Mouse (Mus musculus) limb, embryonic 14.5 days (tissue): ENCODE measurements around the gene Ap3b1. TPM values are rescaled to one million over a fixed set of nuclear protein-coding genes. Genes with fewer than 3 reads are reported as not detected.

Experiments used
- ATAC-seq: fragments of 200-750 bp; cut with Nextera tagmentation; 2 replicates; pipeline ENCODE4 v1.8.0; 2017; ENCODE audit warnings: low read depth, moderate number of reproducible peaks, moderate TSS enrichment; ENCODE audit not compliant: low FRiP score
- DNase-seq: peaks from one replicate; pipeline ENCODE4 v3.0.0-alpha.2; 2015; ENCODE audit warnings: low spot score
- H3K27ac ChIP-seq: fragments of 300-500 bp; sonication (generic); replicated peaks from 2 replicates; pipeline ENCODE4 v1.5.1; 2014; ENCODE audit warnings: low read depth, mild to moderate bottlenecking, low read length, moderate library complexity, mixed read lengths
- H3K27me3 ChIP-seq: fragments of 300-500 bp; sonication (generic); 2 replicates; pipeline ENCODE4 v1.6.1; 2014; ENCODE audit warnings: low read length, mixed read lengths; ENCODE audit not compliant: control insufficient read depth, insufficient read depth
- H3K36me3 ChIP-seq: fragments of 300-500 bp; sonication (generic); 2 replicates; pipeline ENCODE4 v1.6.1; 2014; ENCODE audit warnings: mild to moderate bottlenecking, low read length, moderate library complexity, mixed read lengths; ENCODE audit not compliant: control insufficient read depth, insufficient read depth
- H3K4me1 ChIP-seq: fragments of 300-500 bp; sonication (generic); 2 replicates; pipeline ENCODE4 v1.6.1; 2014; ENCODE audit warnings: antibody characterized with exemption, low read length, mixed read lengths; ENCODE audit not compliant: control insufficient read depth, insufficient read depth
- H3K4me2 ChIP-seq: fragments of 300-500 bp; sonication (generic); replicated peaks from 2 replicates; pipeline ENCODE4 v1.6.1; 2014; ENCODE audit warnings: low read depth, mild to moderate bottlenecking, low read length, moderate library complexity; ENCODE audit not compliant: severe bottlenecking
- H3K4me3 ChIP-seq: fragments of 300-500 bp; sonication (generic); replicated peaks from 2 replicates; pipeline ENCODE4 v1.5.1; 2014; ENCODE audit warnings: low read length
- H3K9ac ChIP-seq: fragments of 300-500 bp; sonication (generic); 2 replicates; pipeline ENCODE4 v1.6.1; 2014; ENCODE audit warnings: mild to moderate bottlenecking, low read depth, low read length, moderate library complexity; ENCODE audit not compliant: severe bottlenecking
- H3K9me3 ChIP-seq: fragments of 300-500 bp; sonication (generic); 2 replicates; pipeline ENCODE4 v1.6.1; 2016; ENCODE audit warnings: low read length; ENCODE audit not compliant: control insufficient read depth
- POLR2A ChIP-seq: fragments of 200-500 bp; IDR thresholded peaks from 2 replicates; pipeline ENCODE4 v1.8.0; 2012; ENCODE audit warnings: inconsistent platforms, mild to moderate bottlenecking, moderate library complexity, borderline replicate concordance; ENCODE audit not compliant: insufficient read depth, insufficient read length; ENCODE audit errors: extremely low read depth
- WGBS: fragments of 180-500 bp; shearing (Covaris S2); extraction: QIAGEN DNeasy Blood & Tissue Kit; methylation state at CpG from one replicate; pipeline ENCODE4 v1.1.7; 2014; 5-methylcytosine and 5-hydroxymethylcytosine counted together
- microRNA-seq: library from miRNA; unstranded; fragments of <30 nt; microRNA quantifications from one replicate; pipeline ENCODE4, GENCODE M21; 2016
- polyA plus RNA-seq, 2 experiments: library from polyadenylated mRNA; depleted of rRNA in 1 of 2; stranded (reverse) in 1 of 2; unstranded in 1 of 2; fragments of >200 nt; fragmentation: Nextera tagmentation in 1 of 2; extraction: Ambion mirVana in 1 of 2; gene quantifications; 2 replicates each; pipeline versions ENCODE4 v1.2.1 to v1.2.3; 2012 to 2014

The Ap3b1 gene
- polyA plus RNA-seq, 2 experiments: 41.6 to 54.5 TPM

DNA sequence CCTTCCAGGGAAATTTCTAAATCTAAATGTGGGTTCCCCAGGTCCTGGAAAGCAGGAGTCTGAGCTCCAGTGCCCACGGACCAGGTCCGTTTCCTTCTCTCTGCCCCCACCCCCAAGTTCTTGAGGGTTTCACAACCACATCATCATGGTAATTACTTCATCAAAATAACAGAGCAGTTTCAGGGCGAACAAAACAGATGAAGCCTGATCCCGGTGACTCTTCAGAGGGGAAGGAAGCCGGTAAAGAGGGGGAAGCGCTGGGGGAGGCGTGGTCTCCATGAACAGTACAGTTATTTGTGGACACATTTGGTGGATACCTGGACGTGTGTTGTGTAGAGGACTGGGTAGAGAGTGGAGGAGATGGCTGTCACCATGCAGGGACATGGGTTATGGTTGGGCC, 241.0 kb downstream of the Ap3b1 start:
- Histone ChIP-seq H3K4me2 (no peak overlapping the region), H3K27me3 (peaks cover 38% of the 10 kb centered on the region), H3K9me3 (no peaks in the 10 kb centered on the region), H3K4me1 (peaks cover 12% of the 10 kb centered on the region), H3K9ac (no peak overlapping the region), H3K27ac (no peak overlapping the region), H3K36me3 (no peaks in the 10 kb centered on the region), H3K4me3 (no peak overlapping the region)
- TF ChIP-seq POLR2A: no peak
- ATAC-seq (no peak), DNase-seq (no peak)
- WGBS: 55% methylated on average over 8 of the region's 8 CpGs

DNA sequence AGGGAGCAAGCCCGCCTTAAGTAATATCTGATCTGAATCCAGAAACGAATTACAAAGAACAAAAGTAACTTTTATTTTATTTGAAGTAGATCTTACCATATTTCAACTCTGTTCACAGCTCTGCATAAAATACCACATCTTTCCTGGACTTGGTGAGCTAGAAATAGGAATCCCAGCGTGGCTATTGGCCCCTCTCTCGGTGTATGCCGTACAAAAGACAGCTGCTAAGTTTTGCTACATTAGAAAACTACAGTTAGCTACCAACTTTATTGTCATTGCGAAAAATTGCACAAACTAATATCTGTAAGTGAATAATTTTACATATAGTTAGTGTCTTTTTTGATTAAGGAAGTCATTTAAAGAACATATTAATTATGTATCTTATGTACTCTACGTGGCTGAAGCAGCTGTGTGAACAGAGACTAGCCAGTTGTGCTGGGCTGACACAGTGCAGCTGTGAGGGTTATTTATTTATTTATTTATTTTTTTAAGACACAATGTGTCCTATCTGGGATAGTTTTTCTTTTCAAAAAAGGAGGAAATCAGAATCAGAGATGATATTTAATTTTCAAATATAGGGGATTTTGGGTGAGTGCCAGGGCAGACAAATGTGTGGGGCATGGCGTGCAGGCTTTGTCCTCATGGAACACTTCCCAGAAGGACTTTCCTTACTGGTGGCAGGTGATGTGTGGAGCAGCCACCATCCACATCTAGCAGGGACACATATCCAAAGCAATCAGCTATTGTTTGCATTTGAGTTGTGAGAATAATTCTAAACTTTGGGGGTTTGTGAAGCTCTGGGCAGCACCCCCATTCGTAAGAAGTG, 248.5 kb downstream of the Ap3b1 start:
- WGBS: 68% methylated on average over 9 of the region's 9 CpGs

DNA sequence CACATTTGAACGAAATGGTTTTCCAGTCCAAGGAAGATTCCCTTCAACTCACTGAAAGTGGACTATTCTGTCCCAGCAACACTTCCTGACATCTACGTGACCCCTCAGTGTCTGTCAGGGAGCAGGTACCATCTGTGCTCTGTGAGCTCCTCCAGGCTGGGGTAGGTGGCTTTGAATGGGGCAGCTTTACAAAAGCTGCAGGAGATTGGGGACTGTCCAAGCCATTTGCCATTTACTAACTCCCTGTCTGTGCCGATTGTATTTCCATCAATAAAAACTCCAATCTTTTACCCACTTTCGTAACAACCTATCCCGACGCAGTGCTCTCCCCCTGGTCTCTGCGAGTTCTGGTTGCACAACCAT, 249.1 kb downstream of the Ap3b1 start:
- H3K4me3 ChIP-seq: no peak overlapping the region
- DNase-seq: no peak
- TF ChIP-seq POLR2A: no peak
- H3K27me3 ChIP-seq: peaks cover 5% of the 10 kb centered on the region; the same call in 1 of the 2 replicates
- 16% methylated on average over 7 of the region's 7 CpGs for WGBS
- no peak overlapping the region for H3K4me2 ChIP-seq
- H3K4me1 ChIP-seq: peaks cover 20% of the 10 kb centered on the region
- no peak overlapping the region for H3K9ac ChIP-seq
- no peak overlapping the region for H3K27ac ChIP-seq
- 0 out of 2 replicates have a peak, but pooled peaks have one; percentile 31 for ATAC-seq
- H3K36me3 ChIP-seq: no peaks in the 10 kb centered on the region
- H3K9me3 ChIP-seq: no peaks in the 10 kb centered on the region

More for the DNA sequence above, 248.5 kb downstream of the Ap3b1 start:
- Histone ChIP-seq H3K4me2 (no peak overlapping the region), H3K4me3 (no peak overlapping the region), H3K9ac (no peak overlapping the region), H3K4me1 (peaks cover 20% of the 10 kb centered on the region), H3K27ac (no peak overlapping the region), H3K36me3 (no peaks in the 10 kb centered on the region), H3K27me3 (peaks cover 5% of the 10 kb centered on the region; the same call in 1 of the 2 replicates), H3K9me3 (no peaks in the 10 kb centered on the region)
- ATAC-seq: peak; percentile 73; the same call in 1 of the 2 replicates
- peak; percentile 9 for DNase-seq
- TF ChIP-seq POLR2A: no peak

DNA sequence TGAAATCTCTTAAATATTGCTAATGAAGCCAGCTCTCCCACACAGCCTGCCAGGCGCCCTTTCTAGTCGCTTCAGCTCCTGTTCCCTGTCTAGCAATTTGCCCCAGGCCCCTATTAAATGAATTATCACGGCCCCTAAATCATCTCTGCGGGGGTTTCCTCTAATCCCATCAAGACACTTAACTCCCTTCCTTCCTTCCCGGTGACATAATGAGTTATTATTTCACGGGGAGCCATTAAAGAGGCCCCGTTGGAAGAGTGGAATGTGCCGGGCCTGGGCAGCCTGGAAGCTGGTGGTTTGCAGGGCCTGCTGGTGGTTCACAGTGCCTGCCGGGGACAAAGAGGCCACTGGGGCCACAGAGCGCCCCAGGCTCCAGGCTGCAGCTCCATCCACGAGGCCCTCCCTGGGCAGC, 249.7 kb downstream of the Ap3b1 start:
- peak; percentile 43 for DNase-seq
- WGBS: 5% methylated on average over 11 of the region's 11 CpGs
- H3K27ac ChIP-seq: no peak overlapping the region
- peak; percentile 62 for ATAC-seq
- H3K4me2 ChIP-seq: peak overlapping the region; percentile 17; the same call in 1 of the 2 replicates
- no peaks in the 10 kb centered on the region for H3K36me3 ChIP-seq
- no peak overlapping the region for H3K4me3 ChIP-seq
- peaks cover 20% of the 10 kb centered on the region for H3K4me1 ChIP-seq
- H3K9me3 ChIP-seq: no peaks in the 10 kb centered on the region
- TF ChIP-seq POLR2A: no peak
- H3K9ac ChIP-seq: no peak overlapping the region
- peaks cover 5% of the 10 kb centered on the region; the same call in 1 of the 2 replicates for H3K27me3 ChIP-seq

DNA sequence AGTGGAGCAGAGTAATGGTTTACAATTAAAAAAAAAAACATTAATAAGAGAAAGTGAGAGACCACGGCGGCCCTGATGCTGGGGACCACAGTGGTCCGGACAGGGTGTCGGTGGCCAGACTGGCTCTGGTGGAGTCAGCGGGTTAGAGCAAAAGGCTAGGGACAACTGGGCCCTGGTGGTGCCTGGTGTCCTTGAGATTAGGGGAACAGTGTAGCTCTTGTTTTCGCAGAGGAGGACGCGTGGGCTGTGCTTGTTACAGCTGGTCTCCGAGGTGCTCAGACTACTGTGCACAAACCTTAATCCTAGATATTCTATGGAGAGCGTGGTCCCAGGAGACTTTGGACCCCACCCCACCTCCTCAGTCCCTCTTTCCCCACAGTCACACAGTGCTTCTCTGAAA, 250.2 kb downstream of the Ap3b1 start:
- Histone ChIP-seq H3K4me2 (0 out of 2 replicates have a peak overlapping the region, but pooled peaks have one; percentile 17), H3K4me1 (peaks cover 20% of the 10 kb centered on the region), H3K4me3 (no peak overlapping the region), H3K27me3 (peaks cover 5% of the 10 kb centered on the region; the same call in 1 of the 2 replicates), H3K9me3 (no peaks in the 10 kb centered on the region), H3K27ac (no peak overlapping the region), H3K9ac (no peak overlapping the region), H3K36me3 (no peaks in the 10 kb centered on the region)
- DNase-seq (no peak), ATAC-seq (0 out of 2 replicates have a peak, but pooled peaks have one; percentile 17)
- 18% methylated on average over 10 of the region's 10 CpGs for WGBS
- no peak for TF ChIP-seq POLR2A

Small RNAs within 50 kb of the gene (microRNA-seq; reads per million reads assigned to microRNA genes)
- gene Gm25109: not detected

Other genes with a start within 250 kb of the Ap3b1 start
- gene Scamp1, start 73.1 kb upstream of the Ap3b1 start, polyA plus RNA-seq (2012; rRNA removed): 19.5 and 22.7 TPM in 2 replicates
- 26.1 and 27.3 TPM in 2 replicates for gene Scamp1, start 73.1 kb upstream of the Ap3b1 start, polyA plus RNA-seq (2014; fragmentation: Nextera tagmentation; extraction: Ambion mirVana)